Mouse (Mus musculus) lung, postnatal 0 days (tissue): ENCODE data around the gene Siah3. TPM values are rescaled to one million over a fixed set of nuclear protein-coding genes. Genes with fewer than 3 reads are reported as not detected.
"Not testable (repeated sequence)": the region's sequence is repeated elsewhere in the genome, so short reads cannot be mapped to it uniquely, and the experiment has no call there.

Experiments used
- ATAC-seq: fragments of 200-750 bp; cut with Nextera tagmentation; 2 replicates; pipeline ENCODE4 v1.8.0; 2017; ENCODE audit warnings: moderate library complexity
- DNase-seq: peaks from one replicate; pipeline ENCODE4 v3.0.0-alpha.2; 2016; ENCODE audit warnings: low spot score
- H3K27ac ChIP-seq: fragments of 300-500 bp; sonication (generic); 2 replicates; pipeline ENCODE4 v1.5.1; 2014; ENCODE audit warnings: antibody characterized with exemption, mild to moderate bottlenecking, low read length, mixed read lengths
- H3K27me3 ChIP-seq: fragments of 300-500 bp; sonication (generic); replicated peaks from 2 replicates; pipeline ENCODE4 v1.6.1; 2014; ENCODE audit warnings: low read length, mixed read lengths; ENCODE audit not compliant: insufficient read depth
- H3K36me3 ChIP-seq: fragments of 300-500 bp; sonication (generic); 2 replicates; pipeline ENCODE4 v1.6.1; 2014; ENCODE audit warnings: low read length, mixed read lengths; ENCODE audit not compliant: insufficient read depth
- H3K4me1 ChIP-seq: fragments of 300-500 bp; sonication (generic); 2 replicates; pipeline ENCODE4 v1.6.1; 2014; ENCODE audit warnings: antibody characterized with exemption, low read depth, low read length, mixed read lengths; ENCODE audit not compliant: insufficient read depth
- H3K4me2 ChIP-seq: fragments of 300-500 bp; sonication (generic); replicated peaks from 2 replicates; pipeline ENCODE4 v1.6.1; 2014; ENCODE audit warnings: low read depth, mild to moderate bottlenecking, low read length, moderate library complexity, mixed read lengths
- H3K4me3 ChIP-seq: fragments of 300-500 bp; sonication (generic); 2 replicates; pipeline ENCODE4 v1.5.1; 2014; ENCODE audit warnings: low read depth, low read length
- H3K9ac ChIP-seq: fragments of 300-500 bp; sonication (generic); replicated peaks from 2 replicates; pipeline ENCODE4 v1.6.1; 2014; ENCODE audit warnings: low read depth, mild to moderate bottlenecking
- H3K9me3 ChIP-seq: fragments of 300-500 bp; sonication (generic); 2 replicates; pipeline ENCODE4 v1.6.1; 2016; ENCODE audit warnings: low read length, mixed read lengths
- CTCF ChIP-seq: IDR thresholded peaks from 2 replicates; pipeline ENCODE4 v1.5.1; 2016; ENCODE audit warnings: antibody characterized with exemption, mild to moderate bottlenecking
- EP300 ChIP-seq: IDR thresholded peaks from 2 replicates; pipeline ENCODE4 v1.6.1; 2016; ENCODE audit warnings: antibody characterized with exemption, mild to moderate bottlenecking, control low read depth
- WGBS: fragments of 180-500 bp; shearing (Covaris S2); extraction: QIAGEN DNeasy Blood & Tissue Kit; methylation state at CpG from one replicate; pipeline ENCODE4 v1.1.7; 2014; 5-methylcytosine and 5-hydroxymethylcytosine counted together
- polyA plus RNA-seq: library from polyadenylated mRNA; unstranded; fragments of >200 nt; fragmentation: Nextera tagmentation; extraction: Ambion mirVana; gene quantifications from 2 replicates; pipeline ENCODE4 v1.2.1, GENCODE M21; 2015

Gene Siah3
- polyA plus RNA-seq, 1 experiment from 2014 or later: not detected

- DNase-seq (no peak), ATAC-seq (no peak)
- Histone ChIP-seq H3K36me3 (no peaks in the 10 kb centered on the region), H3K9me3 (no peaks in the 10 kb centered on the region), H3K4me2 (no peak overlapping the region), H3K27me3 (no peaks in the 10 kb centered on the region), H3K9ac (no peak overlapping the region), H3K27ac (no peak overlapping the region), H3K4me1 (no peaks in the 10 kb centered on the region), H3K4me3 (no peak overlapping the region)
- TF ChIP-seq CTCF (no peak), EP300 (no peak)
- WGBS: 63% methylated on average over 7 of the region's 8 CpGs
Observed at GRCm38 (mm10) chr14:75431173-75431786, 24.5 kb upstream of the Siah3 start.

GRCm38 (mm10) chr14:75432850-75433249 lies 22.9 kb upstream of the Siah3 start:
- no peak overlapping the region for H3K4me2 ChIP-seq
- H3K4me3 ChIP-seq: no peak overlapping the region
- no peak for ATAC-seq
- no peak for DNase-seq
- no peak overlapping the region for H3K27ac ChIP-seq
- no peaks in the 10 kb centered on the region for H3K4me1 ChIP-seq
- no peak for TF ChIP-seq EP300
- no peak for TF ChIP-seq CTCF
- H3K9ac ChIP-seq: no peak overlapping the region
- WGBS: 55% methylated on average over 10 of the region's 10 CpGs
- H3K36me3 ChIP-seq: no peaks in the 10 kb centered on the region
- no peaks in the 10 kb centered on the region for H3K9me3 ChIP-seq
- no peaks in the 10 kb centered on the region for H3K27me3 ChIP-seq

DNA sequence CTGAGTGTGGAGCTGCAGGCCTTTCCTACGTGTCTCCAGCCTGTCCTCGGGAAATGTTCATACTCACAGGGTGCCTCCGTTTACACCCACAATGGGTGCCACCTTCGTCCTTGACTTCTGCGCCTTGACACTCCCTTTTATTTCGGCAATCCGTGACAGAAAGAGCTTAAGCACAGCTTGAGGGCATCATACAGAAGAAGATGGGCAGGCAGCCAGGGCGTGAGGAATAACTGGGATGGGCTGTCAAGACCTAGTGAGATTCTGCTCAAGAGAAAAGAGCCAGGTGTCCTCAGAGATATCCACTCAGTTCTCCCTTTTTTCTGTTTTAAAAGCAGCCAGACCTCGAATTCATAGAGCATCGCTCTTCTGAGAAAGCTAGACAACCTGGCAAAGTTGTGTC lies 21.2 kb upstream of the Siah3 start:
- 69% methylated on average over 10 of the region's 10 CpGs for WGBS
- TF ChIP-seq EP300 (no peak), CTCF (no peak)
- H3K9me3 ChIP-seq: no peaks in the 10 kb centered on the region

DNA sequence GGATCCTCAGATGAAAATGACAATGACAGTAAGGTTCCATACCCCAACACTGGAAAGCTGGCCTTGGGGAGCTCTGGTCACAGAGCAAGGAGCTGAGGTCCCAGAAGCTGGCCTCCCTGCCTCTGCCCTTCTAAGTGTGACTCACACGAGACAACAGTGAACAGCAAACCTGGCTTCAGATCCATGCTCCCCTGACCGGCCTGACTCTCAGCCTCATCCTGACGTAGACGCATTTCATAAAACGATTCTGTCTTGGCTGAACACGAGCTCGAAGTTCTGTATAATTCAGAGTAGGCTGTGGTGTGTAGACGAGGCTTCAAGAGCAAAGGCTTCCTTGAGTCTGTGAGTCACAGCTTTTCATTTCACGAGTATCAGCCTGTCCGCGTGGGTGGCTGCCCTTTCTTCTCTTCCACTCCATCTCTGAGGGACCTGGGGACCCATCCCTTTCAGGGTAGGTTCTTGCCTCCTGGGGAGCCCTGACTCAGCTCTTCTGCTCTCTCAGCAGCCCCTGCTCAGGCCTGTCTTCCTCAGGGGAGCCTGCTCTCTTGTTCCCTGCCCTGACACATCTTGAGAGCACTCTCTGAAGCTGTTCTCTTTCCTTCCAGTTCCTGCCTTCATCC lies 11.2 kb upstream of the Siah3 start:
- no peaks in the 10 kb centered on the region for H3K9me3 ChIP-seq
- no peaks in the 10 kb centered on the region for H3K36me3 ChIP-seq
- no peak for TF ChIP-seq CTCF
- H3K4me2 ChIP-seq: no peak overlapping the region
- no peak for DNase-seq
- no peak overlapping the region for H3K27ac ChIP-seq
- WGBS: 60% methylated on average over 11 of the region's 11 CpGs
- H3K4me3 ChIP-seq: no peak overlapping the region
- H3K9ac ChIP-seq: no peak overlapping the region
- no peak for ATAC-seq
- H3K27me3 ChIP-seq: no peaks in the 10 kb centered on the region
- H3K4me1 ChIP-seq: peaks cover 6% of the 10 kb centered on the region; the same call in 1 of the 2 replicates

More for the DNA sequence above, 21.2 kb upstream of the Siah3 start:
- ATAC-seq (no peak), DNase-seq (no peak)
- Histone ChIP-seq H3K4me3 (no peak overlapping the region), H3K27ac (no peak overlapping the region), H3K4me1 (no peaks in the 10 kb centered on the region), H3K4me2 (no peak overlapping the region), H3K27me3 (no peaks in the 10 kb centered on the region), H3K9ac (no peak overlapping the region), H3K36me3 (no peaks in the 10 kb centered on the region)

DNA sequence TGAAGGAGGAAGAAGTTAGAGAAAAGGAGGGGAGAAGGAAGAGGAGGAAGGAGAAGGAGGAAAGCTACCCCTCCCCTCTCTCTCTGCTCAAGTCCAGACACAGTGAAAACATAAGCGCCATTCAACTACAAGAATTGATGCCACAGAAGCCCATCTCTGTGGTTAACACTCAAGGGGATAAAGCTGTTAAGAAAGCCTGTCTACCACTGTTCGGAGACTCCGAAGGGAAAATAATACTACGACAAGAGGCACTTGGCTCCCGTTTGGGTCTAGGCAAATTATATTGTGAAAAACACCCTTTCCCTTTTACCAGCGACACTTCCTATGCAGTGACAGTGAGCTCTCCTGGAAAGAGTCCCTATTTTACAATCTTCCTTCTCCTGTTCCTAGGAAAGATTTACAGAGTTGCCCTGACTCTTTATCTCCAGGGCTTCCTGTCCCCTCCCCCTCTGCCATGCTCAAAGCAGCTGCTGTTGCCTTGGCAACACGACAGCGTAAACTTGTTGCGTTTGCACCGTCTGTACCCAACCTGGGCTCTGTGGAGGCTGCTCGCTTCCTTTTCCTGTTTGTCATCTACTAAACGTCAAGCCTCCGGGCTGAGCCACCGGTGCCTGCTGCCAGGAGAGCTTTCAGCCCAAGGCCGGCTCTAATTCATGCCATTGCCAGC lies 10.4 kb upstream of the Siah3 start:
- no peak for TF ChIP-seq CTCF
- TF ChIP-seq EP300: no peak
- H3K4me3 ChIP-seq: peak overlapping the region; percentile 25
- peak; percentile 92 for ATAC-seq
- H3K36me3 ChIP-seq: no peaks in the 10 kb centered on the region
- no peak overlapping the region for H3K27ac ChIP-seq
- WGBS: 2% methylated on average over 15 of the region's 15 CpGs
- H3K4me2 ChIP-seq: peak overlapping the region; percentile 57
- peaks cover 6% of the 10 kb centered on the region; the same call in 1 of the 2 replicates for H3K4me1 ChIP-seq
- H3K9ac ChIP-seq: no peak overlapping the region
- DNase-seq: peak; percentile 77
- H3K27me3 ChIP-seq: no peaks in the 10 kb centered on the region
- H3K9me3 ChIP-seq: no peaks in the 10 kb centered on the region

GRCm38 (mm10) chr14:75445948-75446281 lies 9.9 kb upstream of the Siah3 start:
- WGBS: 35% methylated on average over 6 of the region's 6 CpGs
- H3K27ac ChIP-seq: no peak overlapping the region
- H3K36me3 ChIP-seq: no peaks in the 10 kb centered on the region
- ATAC-seq (no peak), DNase-seq (no peak)
- H3K4me2 ChIP-seq: peak overlapping the region; percentile 57
- no peak overlapping the region for H3K9ac ChIP-seq
- peak overlapping the region; percentile 25 for H3K4me3 ChIP-seq
- peaks cover 6% of the 10 kb centered on the region; the same call in 1 of the 2 replicates for H3K4me1 ChIP-seq
- H3K27me3 ChIP-seq: no peaks in the 10 kb centered on the region
- TF ChIP-seq CTCF (no peak), EP300 (no peak)
- H3K9me3 ChIP-seq: no peaks in the 10 kb centered on the region

DNA sequence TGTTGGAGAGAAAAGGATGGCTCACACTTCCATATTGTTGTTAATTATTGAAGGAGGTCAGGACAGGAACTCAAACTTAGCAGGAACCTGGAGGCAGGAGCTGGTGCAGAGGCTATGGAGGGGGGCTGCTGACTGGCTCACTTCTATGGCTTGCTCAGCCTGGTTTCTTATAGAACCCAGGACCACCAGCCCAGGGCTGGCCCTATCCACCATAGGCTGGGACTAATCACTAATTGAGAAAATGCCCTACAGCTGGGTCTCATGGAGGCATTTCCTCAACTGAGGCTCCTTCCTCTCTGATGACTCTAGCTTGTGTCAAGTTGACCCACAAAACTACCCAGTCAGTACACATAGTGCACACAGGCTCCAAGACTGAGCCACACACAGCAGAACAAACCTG lies 9.5 kb upstream of the Siah3 start:
- not testable (repeated sequence) for H3K27ac ChIP-seq, H3K4me1 ChIP-seq, H3K9ac ChIP-seq, DNase-seq, H3K27me3 ChIP-seq, H3K4me3 ChIP-seq, H3K9me3 ChIP-seq, H3K4me2 ChIP-seq, H3K36me3 ChIP-seq, ATAC-seq
